Mouse (Mus musculus): ENCODE data around the gene Ctnna2.

DNA sequence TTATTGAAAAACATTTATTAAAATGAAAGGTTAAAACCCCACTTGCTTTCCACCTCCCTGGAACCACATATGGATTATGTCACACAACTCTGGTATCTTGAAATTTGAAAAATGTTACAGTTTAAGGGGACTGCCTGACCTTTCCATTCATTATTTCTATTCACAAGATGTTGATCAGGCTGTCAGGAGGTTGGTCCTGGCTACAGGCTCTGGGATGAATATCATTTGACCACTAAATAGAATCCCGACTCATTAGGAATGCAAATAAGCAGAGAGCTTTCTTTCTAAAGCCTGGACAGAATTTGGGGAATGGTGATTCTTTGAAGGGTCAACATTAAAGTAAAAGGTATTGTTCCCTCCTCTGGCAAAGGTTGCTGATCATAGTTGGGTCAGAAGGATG, 931.9 kb downstream of the Ctnna2 start:
- TF ChIP-seq CTCF (IDR thresholded peaks at IDR 0.05; ENCODE audit: insufficient read depth, low read length), result no peak
- no peak for TF ChIP-seq POLR2A (IDR thresholded peaks at IDR 0.05; ENCODE audit: borderline replicate concordance, extremely low read depth, low read depth, low read length)

Data from lung, adult 2 months (tissue).